Mouse (Mus musculus): Measurements from ENCODE around the gene Dctn1. TPM values are rescaled to one million over a fixed set of nuclear protein-coding genes. Genes with fewer than 3 reads are reported as not detected.

Dctn1 gene
- polyA plus RNA-seq, 1 experiment from 2014 or later: 99.6 TPM

DNA sequence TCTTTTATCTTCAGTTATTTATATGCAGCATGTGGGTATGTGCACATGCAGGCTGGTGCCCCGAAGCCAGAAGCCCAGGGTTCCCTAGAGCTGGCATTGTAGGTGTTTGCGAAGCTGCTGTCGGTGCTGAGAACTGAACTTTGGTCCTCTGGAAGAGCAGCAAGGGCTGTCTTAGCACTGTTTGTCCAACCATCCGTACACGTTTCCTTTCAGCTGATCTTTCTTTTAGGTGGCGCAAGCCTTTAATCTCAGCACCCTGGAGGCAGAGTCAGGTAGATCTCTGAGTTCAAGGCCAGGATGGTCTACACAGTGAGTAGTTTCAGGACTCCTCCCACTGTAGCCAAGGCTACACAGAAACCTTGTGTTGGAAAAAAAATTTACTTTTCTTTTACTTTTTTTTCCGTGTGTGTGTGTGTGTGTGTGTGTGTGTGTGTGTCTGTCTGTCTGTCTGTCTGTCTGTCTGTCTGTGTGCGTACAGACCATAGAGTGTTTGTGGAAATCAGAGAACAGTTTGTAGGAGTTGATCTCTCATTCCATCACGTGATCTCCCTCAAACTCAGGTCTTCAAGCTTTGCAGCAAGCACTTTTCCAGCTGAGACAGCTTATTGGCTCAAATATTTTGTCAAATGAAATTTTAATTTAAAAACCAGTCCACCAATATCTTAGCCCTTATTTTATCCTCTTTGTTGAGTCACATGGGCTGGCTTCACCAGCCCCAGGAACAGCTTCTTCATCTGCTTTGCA, 33.4 kb upstream of the Dctn1 start:
- no peak for DNase-seq (ENCODE audit: low spot score)
- peaks cover 14% of the 10 kb centered on the region; the same call in 1 of the 2 replicates for H3K4me1 ChIP-seq (replicated peaks; ENCODE audit: control insufficient read depth, insufficient read depth, low read length)
- WGBS: 86% methylated on average over 9 of the region's 9 CpGs
- H3K9ac ChIP-seq (ENCODE audit: low read length): no peak overlapping the region
- no peak overlapping the region for H3K4me3 ChIP-seq (ENCODE audit: low read depth, low read length)
- H3K9me3 ChIP-seq (ENCODE audit: control insufficient read depth, low read length): no peaks in the 10 kb centered on the region
- no peak overlapping the region for H3K4me2 ChIP-seq (ENCODE audit: low read depth, low read length, severe bottlenecking)
- no peak overlapping the region for H3K27ac ChIP-seq (ENCODE audit: low read depth, low read length)
- no peaks in the 10 kb centered on the region for H3K36me3 ChIP-seq (ENCODE audit: control insufficient read depth, insufficient read depth, low read length)
- no peak for ATAC-seq (replicated peaks; ENCODE audit: low FRiP score)
- H3K27me3 ChIP-seq (ENCODE audit: control insufficient read depth, insufficient read depth, low read length): no peaks in the 10 kb centered on the region

DNA sequence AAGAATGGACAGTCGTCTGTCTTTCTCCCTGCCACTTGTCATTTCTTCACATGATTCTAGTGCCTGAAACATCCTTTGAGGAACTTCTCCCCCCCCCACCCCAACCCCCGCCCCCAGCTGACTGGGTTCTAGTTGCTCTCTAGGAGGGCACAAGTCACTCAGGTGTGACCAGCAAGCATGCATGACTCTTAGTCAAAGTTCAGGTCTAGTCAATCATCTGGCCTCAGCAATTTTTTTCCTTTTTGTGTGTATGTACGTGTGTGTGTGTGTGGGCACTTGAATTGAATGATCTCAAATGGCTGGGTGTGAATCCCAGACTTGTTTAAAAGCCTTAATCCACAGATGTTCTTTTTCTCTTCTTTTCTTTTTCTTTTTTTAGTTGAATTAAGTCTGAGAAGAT, 31.5 kb upstream of the Dctn1 start:
- H3K36me3 ChIP-seq (ENCODE audit: control insufficient read depth, insufficient read depth, low read length): no peaks in the 10 kb centered on the region
- H3K4me2 ChIP-seq (ENCODE audit: low read depth, low read length, severe bottlenecking): no peak overlapping the region
- no peak for DNase-seq (ENCODE audit: low spot score)
- ATAC-seq (replicated peaks; ENCODE audit: low FRiP score): no peak
- no peak overlapping the region for H3K4me3 ChIP-seq (ENCODE audit: low read depth, low read length)
- 55% methylated on average over 3 of the region's 3 CpGs for WGBS
- H3K27ac ChIP-seq (ENCODE audit: low read depth, low read length): no peak overlapping the region
- no peak overlapping the region for H3K9ac ChIP-seq (ENCODE audit: low read length)
- peaks cover 29% of the 10 kb centered on the region; the same call in 1 of the 2 replicates for H3K4me1 ChIP-seq (replicated peaks; ENCODE audit: control insufficient read depth, insufficient read depth, low read length)
- no peaks in the 10 kb centered on the region for H3K9me3 ChIP-seq (ENCODE audit: control insufficient read depth, low read length)
- H3K27me3 ChIP-seq (ENCODE audit: control insufficient read depth, insufficient read depth, low read length): no peaks in the 10 kb centered on the region

DNA sequence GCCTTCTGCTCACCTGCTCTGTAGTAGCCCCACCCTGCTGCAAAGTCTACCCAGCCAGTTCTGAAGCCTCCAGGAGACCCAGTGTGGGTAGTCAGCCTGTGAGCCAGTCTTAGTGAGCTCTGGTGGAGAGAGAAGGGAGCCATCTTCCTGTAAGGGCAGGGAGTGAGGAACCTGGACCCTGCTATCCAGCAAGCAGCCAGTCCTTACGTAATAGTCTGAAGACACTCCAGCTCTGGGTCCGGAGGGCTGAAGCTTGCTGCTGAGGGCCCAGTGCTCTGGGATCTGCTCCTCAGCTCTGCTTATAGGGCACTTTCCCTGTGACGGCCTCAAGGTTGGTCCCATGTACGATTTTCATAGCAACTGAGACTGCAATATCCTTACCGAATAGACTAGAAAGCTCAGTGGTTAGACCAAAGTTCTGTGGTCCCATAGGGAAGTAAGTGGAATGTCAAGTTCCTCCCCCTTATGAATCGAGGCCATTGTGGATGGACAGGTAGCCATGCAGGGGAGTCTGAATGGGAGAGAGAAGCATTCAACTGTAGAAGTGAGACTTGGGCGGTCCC, 30.7 kb upstream of the Dctn1 start, which contains the start of gene Rtkn:
Gene Rtkn, plus strand, starts transcription at position 513 of the 563 bp plus-strand sequence.
- ATAC-seq (replicated peaks; ENCODE audit: low FRiP score): no peak
- peaks cover 30% of the 10 kb centered on the region; the same call in 1 of the 2 replicates for H3K4me1 ChIP-seq (replicated peaks; ENCODE audit: control insufficient read depth, insufficient read depth, low read length)

DNA sequence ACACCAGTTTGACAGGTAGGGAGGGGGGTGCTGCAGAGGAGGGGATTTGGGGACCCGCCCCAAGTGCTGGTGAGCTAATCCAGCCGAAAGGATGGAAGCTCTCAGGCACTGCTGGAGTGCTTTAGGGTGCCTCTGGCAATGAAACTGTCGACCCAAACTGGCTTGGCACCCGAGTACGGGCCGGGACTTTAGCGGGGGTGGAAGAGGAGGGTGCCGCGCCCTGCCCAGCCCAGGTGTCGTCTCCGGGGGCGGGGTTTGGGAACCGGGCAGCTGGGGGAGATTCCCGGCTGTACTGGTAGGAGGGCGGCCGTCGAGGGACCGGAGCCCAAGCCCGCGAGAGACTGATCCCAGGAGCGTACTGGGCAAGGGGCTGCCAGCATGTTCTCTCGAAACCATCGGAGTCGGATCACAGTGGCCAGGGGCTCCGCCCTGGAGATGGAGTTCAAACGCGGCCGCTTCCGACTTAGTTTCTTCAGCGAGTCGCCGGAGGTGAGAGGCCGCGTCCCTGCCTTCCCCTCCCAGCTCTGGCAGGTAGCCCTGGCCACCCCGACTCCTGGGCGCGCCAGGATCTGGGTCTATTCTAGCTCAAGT, 30.1 kb upstream of the Dctn1 start:
- peak overlapping the region; percentile 50 for H3K4me3 ChIP-seq (ENCODE audit: low read depth, low read length)
- H3K36me3 ChIP-seq (ENCODE audit: control insufficient read depth, insufficient read depth, low read length): no peaks in the 10 kb centered on the region
- no peak overlapping the region for H3K27ac ChIP-seq (ENCODE audit: low read depth, low read length)
- ATAC-seq (replicated peaks; ENCODE audit: low FRiP score): no peak
- peaks cover 30% of the 10 kb centered on the region; the same call in 1 of the 2 replicates for H3K4me1 ChIP-seq (replicated peaks; ENCODE audit: control insufficient read depth, insufficient read depth, low read length)
- peak overlapping the region; percentile 81 for H3K4me2 ChIP-seq (ENCODE audit: low read depth, low read length, severe bottlenecking)
- H3K27me3 ChIP-seq (ENCODE audit: control insufficient read depth, insufficient read depth, low read length): no peaks in the 10 kb centered on the region
- peak overlapping the region; percentile 93 for H3K9ac ChIP-seq (ENCODE audit: low read length)
- H3K9me3 ChIP-seq (ENCODE audit: control insufficient read depth, low read length): no peaks in the 10 kb centered on the region
- no peak for DNase-seq (ENCODE audit: low spot score)
- WGBS: 3% methylated on average over 37 of the region's 37 CpGs

More for the DNA sequence above, 30.7 kb upstream of the Dctn1 start, which contains the start of gene Rtkn:
- H3K4me3 ChIP-seq (ENCODE audit: low read depth, low read length): peak within 1 kb of the TSS; percentile 50
- H3K4me2 ChIP-seq (ENCODE audit: low read depth, low read length, severe bottlenecking): peak within 1 kb of the TSS; percentile 81
- no peak for DNase-seq (ENCODE audit: low spot score)
- no peak within 1 kb of the TSS for H3K27ac ChIP-seq (ENCODE audit: low read depth, low read length)
- WGBS: 55% methylated on average over 7 of the region's 7 CpGs
- no peaks in the 10 kb centered on the region for H3K36me3 ChIP-seq (ENCODE audit: control insufficient read depth, insufficient read depth, low read length)
- no peaks in the 10 kb centered on the region for H3K9me3 ChIP-seq (ENCODE audit: control insufficient read depth, low read length)
- H3K9ac ChIP-seq (ENCODE audit: low read length): peak within 1 kb of the TSS; percentile 93
- H3K27me3 ChIP-seq (ENCODE audit: control insufficient read depth, insufficient read depth, low read length): no peaks in the 10 kb centered on the region

DNA sequence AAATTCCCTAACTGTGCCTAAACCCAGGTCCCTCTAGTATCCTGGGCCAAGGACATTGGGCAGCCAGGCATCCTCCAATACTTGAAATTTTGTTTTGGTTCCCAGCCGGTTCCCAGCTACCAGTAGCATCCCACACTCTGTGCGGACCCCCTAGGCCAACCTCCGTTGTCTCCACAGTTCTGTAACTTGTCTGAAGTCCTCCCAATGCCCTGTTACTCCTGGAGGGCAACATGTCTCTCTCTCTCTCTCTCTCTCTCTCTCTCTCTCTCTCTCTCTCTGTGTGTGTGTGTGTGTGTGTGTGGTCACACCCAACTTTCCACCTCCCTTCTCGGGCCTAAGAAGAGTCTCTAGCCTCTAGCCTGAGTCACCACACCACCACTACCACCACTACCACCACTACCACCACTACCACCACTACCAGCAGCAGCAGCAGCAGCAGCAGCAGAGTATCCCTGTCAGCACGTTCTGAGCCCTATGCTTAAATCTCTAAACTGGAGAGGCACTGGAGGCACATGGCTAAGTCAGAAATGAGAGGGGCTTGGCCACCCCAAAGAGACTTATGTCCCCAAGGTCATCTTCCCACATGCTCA, 29.3 kb upstream of the Dctn1 start:
- no peak for DNase-seq (ENCODE audit: low spot score)
- no peaks in the 10 kb centered on the region for H3K36me3 ChIP-seq (ENCODE audit: control insufficient read depth, insufficient read depth, low read length)
- peak overlapping the region; percentile 50 for H3K4me3 ChIP-seq (ENCODE audit: low read depth, low read length)
- peaks cover 30% of the 10 kb centered on the region; the same call in 1 of the 2 replicates for H3K4me1 ChIP-seq (replicated peaks; ENCODE audit: control insufficient read depth, insufficient read depth, low read length)
- no peaks in the 10 kb centered on the region for H3K27me3 ChIP-seq (ENCODE audit: control insufficient read depth, insufficient read depth, low read length)
- peak overlapping the region; percentile 93 for H3K9ac ChIP-seq (ENCODE audit: low read length)
- H3K4me2 ChIP-seq (ENCODE audit: low read depth, low read length, severe bottlenecking): peak overlapping the region; percentile 81
- ATAC-seq (replicated peaks; ENCODE audit: low FRiP score): no peak
- H3K27ac ChIP-seq (ENCODE audit: low read depth, low read length): peak overlapping the region; percentile 98
- 5% methylated on average over 5 of the region's 5 CpGs for WGBS
- H3K9me3 ChIP-seq (ENCODE audit: control insufficient read depth, low read length): no peaks in the 10 kb centered on the region

GRCm38 (mm10) chr6:83136881-83137575, 28.7 kb upstream of the Dctn1 start:
- Histone ChIP-seq H3K4me1 (replicated peaks; ENCODE audit: control insufficient read depth, insufficient read depth, low read length) (peaks cover 32% of the 10 kb centered on the region), H3K27me3 (ENCODE audit: control insufficient read depth, insufficient read depth, low read length) (no peaks in the 10 kb centered on the region), H3K36me3 (ENCODE audit: control insufficient read depth, insufficient read depth, low read length) (no peaks in the 10 kb centered on the region), H3K9me3 (ENCODE audit: control insufficient read depth, low read length) (no peaks in the 10 kb centered on the region), H3K4me2 (ENCODE audit: low read depth, low read length, severe bottlenecking) (peak overlapping the region; percentile 81), H3K9ac (ENCODE audit: low read length) (peak overlapping the region; percentile 93), H3K4me3 (ENCODE audit: low read depth, low read length) (peak overlapping the region; percentile 50), H3K27ac (ENCODE audit: low read depth, low read length) (peak overlapping the region; percentile 98)
- ATAC-seq (replicated peaks; ENCODE audit: low FRiP score): peak; percentile 73
- peak; percentile 89 for DNase-seq (ENCODE audit: low spot score)
- under 1% methylated on average over 23 of the region's 26 CpGs for WGBS

DNA sequence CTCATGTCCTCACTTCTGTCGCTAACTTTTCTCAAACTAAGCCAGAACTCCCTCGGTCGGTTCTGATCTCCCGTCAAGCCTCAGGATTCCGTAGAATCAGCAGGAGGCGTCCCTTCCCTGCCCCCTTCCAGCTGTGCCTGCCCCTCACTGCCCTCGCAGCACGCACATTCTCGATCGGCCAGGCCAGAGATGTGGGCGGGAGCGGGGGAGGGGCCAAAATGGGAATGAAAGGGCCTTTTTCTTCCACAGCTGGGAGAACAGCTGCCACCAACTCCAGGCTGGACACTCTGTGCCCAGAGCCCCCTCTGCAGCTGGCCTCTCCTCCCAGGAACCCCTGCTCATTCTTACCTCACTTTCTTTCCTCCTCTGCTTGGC, 28.2 kb upstream of the Dctn1 start:
- Histone ChIP-seq H3K27ac (ENCODE audit: low read depth, low read length) (peak overlapping the region; percentile 98), H3K27me3 (ENCODE audit: control insufficient read depth, insufficient read depth, low read length) (no peaks in the 10 kb centered on the region), H3K9me3 (ENCODE audit: control insufficient read depth, low read length) (no peaks in the 10 kb centered on the region), H3K9ac (ENCODE audit: low read length) (peak overlapping the region; percentile 93), H3K36me3 (ENCODE audit: control insufficient read depth, insufficient read depth, low read length) (no peaks in the 10 kb centered on the region), H3K4me1 (replicated peaks; ENCODE audit: control insufficient read depth, insufficient read depth, low read length) (peaks cover 38% of the 10 kb centered on the region), H3K4me2 (ENCODE audit: low read depth, low read length, severe bottlenecking) (peak overlapping the region; percentile 81), H3K4me3 (ENCODE audit: low read depth, low read length) (peak overlapping the region; percentile 50)
- ATAC-seq (replicated peaks; ENCODE audit: low FRiP score) (peak; percentile 79), DNase-seq (ENCODE audit: low spot score) (peak; percentile 93)
- WGBS: 0% methylated on average over 12 of the region's 12 CpGs

DNA sequence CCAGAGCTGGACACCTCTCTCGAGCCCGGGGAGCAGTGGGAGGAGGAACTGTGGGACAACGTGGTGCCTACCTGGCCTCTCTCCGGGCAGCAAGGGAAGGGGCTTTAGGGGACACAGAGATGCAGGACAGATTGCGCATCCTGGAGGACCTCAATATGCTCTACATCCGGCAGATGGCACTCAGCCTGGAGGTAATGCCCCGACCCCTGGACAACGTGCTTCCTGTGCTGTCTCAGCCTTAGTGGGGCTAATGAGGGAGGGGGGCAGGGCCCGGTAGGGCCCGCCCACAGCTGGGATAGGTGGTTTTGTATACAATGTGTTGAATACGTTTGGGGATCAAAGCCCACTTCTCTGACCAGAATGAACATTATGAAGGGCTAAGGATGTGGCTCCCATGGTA, 27.7 kb upstream of the Dctn1 start:
- peaks cover 38% of the 10 kb centered on the region for H3K4me1 ChIP-seq (replicated peaks; ENCODE audit: control insufficient read depth, insufficient read depth, low read length)
- WGBS: 1% methylated on average over 11 of the region's 11 CpGs

More for the DNA sequence above, 27.7 kb upstream of the Dctn1 start:
- H3K27me3 ChIP-seq (ENCODE audit: control insufficient read depth, insufficient read depth, low read length): no peaks in the 10 kb centered on the region
- ATAC-seq (replicated peaks; ENCODE audit: low FRiP score) (peak; percentile 56), DNase-seq (ENCODE audit: low spot score) (peak; percentile 76)
- peak overlapping the region; percentile 50 for H3K4me3 ChIP-seq (ENCODE audit: low read depth, low read length)
- no peaks in the 10 kb centered on the region for H3K9me3 ChIP-seq (ENCODE audit: control insufficient read depth, low read length)
- peak overlapping the region; percentile 98 for H3K27ac ChIP-seq (ENCODE audit: low read depth, low read length)
- H3K9ac ChIP-seq (ENCODE audit: low read length): peak overlapping the region; percentile 93
- H3K36me3 ChIP-seq (ENCODE audit: control insufficient read depth, insufficient read depth, low read length): no peaks in the 10 kb centered on the region
- H3K4me2 ChIP-seq (ENCODE audit: low read depth, low read length, severe bottlenecking): peak overlapping the region; percentile 81
